ENCODE assay signal across 8 mouse cellular contexts in the genomic region with DNA sequence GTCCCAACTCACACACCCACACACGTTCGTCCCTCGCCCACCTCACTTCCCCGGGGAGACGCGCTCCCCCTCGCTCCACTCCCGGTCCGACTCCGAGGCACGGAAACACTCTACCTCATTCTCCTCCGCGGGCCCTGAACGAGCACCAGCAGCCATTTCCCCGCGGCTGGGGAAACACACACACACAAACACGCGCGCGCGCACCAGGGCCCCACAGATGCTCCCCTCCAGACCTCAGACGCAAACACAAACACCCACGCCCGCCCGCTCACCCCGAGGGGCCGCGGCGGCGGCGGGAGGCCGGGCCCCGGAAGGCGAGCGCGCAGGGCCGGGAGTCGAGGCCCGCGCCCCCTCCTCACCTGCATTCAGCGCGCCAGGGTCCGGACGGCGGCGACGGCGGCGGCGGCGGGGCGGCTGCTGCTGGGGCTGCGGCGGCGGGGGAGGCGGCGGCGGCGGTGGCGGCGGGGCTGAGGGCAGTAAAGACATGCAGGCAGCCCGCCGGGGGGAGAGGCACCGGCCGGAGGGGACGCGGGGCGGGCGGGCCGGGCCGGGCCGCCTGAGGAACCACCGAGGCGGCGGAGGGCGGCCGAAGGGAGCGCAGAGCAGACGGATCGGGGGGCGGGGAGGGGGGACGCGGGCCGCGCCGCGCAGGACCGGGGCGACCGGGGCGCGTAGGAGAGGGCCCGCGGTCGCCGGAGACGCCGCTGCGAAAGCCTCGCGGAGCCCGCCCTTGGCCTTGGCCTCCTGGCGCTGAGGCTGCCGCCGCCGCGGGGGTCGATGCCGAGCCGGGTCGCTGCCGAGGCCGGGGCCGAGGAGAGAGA. TPM values are rescaled to one million over a fixed set of nuclear protein-coding genes. Genes with fewer than 3 reads are reported as not detected.
DNase-seq lines count a peak whose midpoint lies in the region; ATAC-seq and TF ChIP-seq lines count a peak whose summit lies in the region.

No protein-coding gene starts in this region.

- no peak for TF ChIP-seq CTCF in bone marrow macrophage, adult 2 months (IDR thresholded peaks at IDR 0.05; ENCODE audit: low read depth, low read length)

- no peaks in the 10 kb centered on the region; the same call in 1 of the 2 replicates for H3K9me3 ChIP-seq in forebrain, embryonic 10.5 days
- no peaks in the 10 kb centered on the region for H3K9me3 ChIP-seq in heart, embryonic 15.5 days (replicated peaks)
- H3K9me3 ChIP-seq in liver, embryonic 12.5 days (replicated peaks), result no peaks in the 10 kb centered on the region
- H3K9me3 ChIP-seq in stomach, embryonic 14.5 days (ENCODE audit: control insufficient read depth, low read depth, low read length), result peaks cover 2% of the 10 kb centered on the region; the same call in 1 of the 2 replicates

- peak overlapping the region; percentile 66 for H3K4me2 ChIP-seq in heart, embryonic 15.5 days
- H3K4me2 ChIP-seq in liver, embryonic 12.5 days, result peak overlapping the region; percentile 96
- H3K4me2 ChIP-seq in myocyte (ENCODE audit: low read depth), result no peak overlapping the region
- peak overlapping the region; percentile 82 for H3K4me2 ChIP-seq in stomach, embryonic 14.5 days (replicated peaks; ENCODE audit: low read depth, low read length)

- H3K79me2 ChIP-seq in myocyte (ENCODE audit: control insufficient read depth, insufficient read depth), result peaks cover 47% of the 10 kb centered on the region

- ATAC-seq in heart, embryonic 15.5 days (replicated peaks; ENCODE audit: insufficient number of reproducible peaks, insufficient read depth, low FRiP score, low read depth), result peak; percentile 23
- peak; percentile 58 for ATAC-seq in liver, embryonic 12.5 days
- ATAC-seq in stomach, embryonic 14.5 days (ENCODE audit: insufficient number of reproducible peaks, insufficient read depth, low FRiP score, low read depth), result peak; percentile 38

- H3K4me1 ChIP-seq in bone marrow macrophage, adult 2 months (ENCODE audit: control insufficient read depth, insufficient read depth, low read length), result 0 out of 2 replicates have a peak, but pooled peaks cover 2% of the 10 kb centered on the region
- H3K4me1 ChIP-seq in forebrain, embryonic 10.5 days, result peaks cover 19% of the 10 kb centered on the region
- H3K4me1 ChIP-seq in heart, embryonic 15.5 days (replicated peaks), result peaks cover 11% of the 10 kb centered on the region
- peaks cover 26% of the 10 kb centered on the region for H3K4me1 ChIP-seq in liver, embryonic 12.5 days
- 0 out of 2 replicates have a peak, but pooled peaks cover 16% of the 10 kb centered on the region for H3K4me1 ChIP-seq in stomach, embryonic 14.5 days (ENCODE audit: control insufficient read depth, insufficient read depth, low read length)

- under 1% methylated on average over 101 of the region's 114 CpGs for WGBS in forebrain, embryonic 10.5 days
- under 1% methylated on average over 78 of the region's 114 CpGs for WGBS in heart, embryonic 15.5 days
- WGBS in liver, embryonic 12.5 days (ENCODE audit: insufficient replicate concordance), result 1% methylated on average over 80 of the region's 114 CpGs
- WGBS in stomach, embryonic 14.5 days, result under 1% methylated on average over 85 of the region's 114 CpGs

- no peak for TF ChIP-seq POLR2A in bone marrow macrophage, adult 2 months (IDR thresholded peaks at IDR 0.05; ENCODE audit: borderline replicate concordance, low read depth, low read length)
- TF ChIP-seq POLR2A in myocyte (IDR thresholded peaks at IDR 0.05; ENCODE audit: insufficient read length, low read depth), result no peak

- no peaks in the 10 kb centered on the region for H3K27me3 ChIP-seq in forebrain, embryonic 10.5 days (ENCODE audit: poor library complexity, severe bottlenecking)
- no peaks in the 10 kb centered on the region for H3K27me3 ChIP-seq in heart, embryonic 15.5 days
- no peaks in the 10 kb centered on the region for H3K27me3 ChIP-seq in liver, embryonic 12.5 days (replicated peaks)
- H3K27me3 ChIP-seq in myocyte (ENCODE audit: control insufficient read depth, insufficient read depth, insufficient read length), result no peaks in the 10 kb centered on the region
- no peaks in the 10 kb centered on the region for H3K27me3 ChIP-seq in stomach, embryonic 14.5 days (ENCODE audit: control insufficient read depth, insufficient read depth, low read length)

- H3K36me3 ChIP-seq in forebrain, embryonic 10.5 days (replicated peaks), result no peaks in the 10 kb centered on the region
- H3K36me3 ChIP-seq in heart, embryonic 15.5 days, result no peaks in the 10 kb centered on the region
- no peaks in the 10 kb centered on the region for H3K36me3 ChIP-seq in liver, embryonic 12.5 days
- no peaks in the 10 kb centered on the region for H3K36me3 ChIP-seq in myocyte (ENCODE audit: control insufficient read depth, insufficient read depth)
- no peaks in the 10 kb centered on the region for H3K36me3 ChIP-seq in stomach, embryonic 14.5 days (ENCODE audit: control insufficient read depth, insufficient read depth, low read length)

- H3ac ChIP-seq in myocyte (ENCODE audit: control insufficient read depth, insufficient read length), result peak overlapping the region; percentile 100

- peak overlapping the region; percentile 93 for H3K27ac ChIP-seq in bone marrow macrophage, adult 2 months (ENCODE audit: insufficient read depth, low read depth, low read length)
- H3K27ac ChIP-seq in forebrain, embryonic 10.5 days, result peak overlapping the region; percentile 99
- H3K27ac ChIP-seq in heart, embryonic 15.5 days, result peak overlapping the region; percentile 100
- peak overlapping the region; percentile 98 for H3K27ac ChIP-seq in liver, embryonic 12.5 days
- peak overlapping the region; percentile 99 for H3K27ac ChIP-seq in stomach, embryonic 14.5 days (ENCODE audit: low read length)

- DNase-seq in CD4-positive helper T cell, adult 2 months (ENCODE audit: low read depth, low spot score), result peak; percentile 85
- peak; percentile 66 for DNase-seq in forebrain, embryonic 10.5 days (ENCODE audit: extremely low spot score, low spot score)
- peak; percentile 68 for DNase-seq in kidney, postnatal 14 days

- H3K9ac ChIP-seq in heart, embryonic 15.5 days, result peak overlapping the region; percentile 98
- H3K9ac ChIP-seq in liver, embryonic 12.5 days, result peak overlapping the region; percentile 94
- H3K9ac ChIP-seq in stomach, embryonic 14.5 days (replicated peaks; ENCODE audit: low read depth, low read length), result peak overlapping the region; percentile 98

- peak overlapping the region; percentile 74 for H3K4me3 ChIP-seq in bone marrow macrophage, adult 2 months (ENCODE audit: insufficient read depth, low read length)
- peak overlapping the region; percentile 95 for H3K4me3 ChIP-seq in forebrain, embryonic 10.5 days
- peak overlapping the region; percentile 99 for H3K4me3 ChIP-seq in heart, embryonic 15.5 days
- H3K4me3 ChIP-seq in liver, embryonic 12.5 days, result peak overlapping the region; percentile 95
- peak overlapping the region; percentile 75 for H3K4me3 ChIP-seq in myocyte
- peak overlapping the region; percentile 96 for H3K4me3 ChIP-seq in stomach, embryonic 14.5 days (ENCODE audit: low read depth, low read length)

TF ChIP-seq in myocyte, 11 proteins besides CTCF, POLR2A, EP300 and RAD21:
- no peak for TF ChIP-seq MYOD1 (IDR thresholded peaks at IDR 0.05; ENCODE audit: control insufficient read depth in 1 of 3, insufficient read length in 2 of 3, low read depth in 2 of 3)
- TF ChIP-seq SRF (IDR thresholded peaks at IDR 0.05; ENCODE audit: control insufficient read depth, insufficient read length, low read depth), result no peak
- no peak for TF ChIP-seq TCF12 (IDR thresholded peaks at IDR 0.05; ENCODE audit: insufficient read depth, poor library complexity, severe bottlenecking)
- no peak for TF ChIP-seq POLR2AphosphoS2 (IDR thresholded peaks at IDR 0.05; ENCODE audit: insufficient read length, low read depth)
- no peak for TF ChIP-seq USF1 (IDR thresholded peaks at IDR 0.05; ENCODE audit: low read depth)
- TF ChIP-seq MAX (IDR thresholded peaks at IDR 0.05; ENCODE audit: low read depth), result no peak
- TF ChIP-seq CEBPB (IDR thresholded peaks at IDR 0.05; ENCODE audit: insufficient read depth, poor library complexity, severe bottlenecking), result no peak
- no peak for TF ChIP-seq MYOG (IDR thresholded peaks at IDR 0.05; ENCODE audit: control insufficient read depth in 1 of 3, insufficient read depth in 1 of 3, insufficient read length in 2 of 3, low read depth in 2 of 3)
- TF ChIP-seq REST (IDR thresholded peaks at IDR 0.05; ENCODE audit: insufficient read depth, insufficient read length), result no peak
- TF ChIP-seq TCF3 (IDR thresholded peaks at IDR 0.05; ENCODE audit: insufficient read length, low read depth), result no peak
- no peak for TF ChIP-seq E2F4 (IDR thresholded peaks at IDR 0.05; ENCODE audit: insufficient read depth)

RNA-seq across cellular contexts. Expression of gene Cnot6l, which starts 2.2 kb away (rescaled TPM):
- 52.3 and 54.2 TPM in 2 replicates for polyA plus RNA-seq in bone marrow macrophage, adult 2 months (2012; ENCODE audit: insufficient read depth, insufficient read length, missing spikeins)
- polyA plus RNA-seq in forebrain, embryonic 10.5 days (2016; fragmentation: Nextera tagmentation; extraction: Ambion mirVana), result 8.8 and 10.2 TPM in 2 replicates
- 15.5 and 18.6 TPM in 2 replicates for polyA plus RNA-seq in heart, embryonic 15.5 days (2015; fragmentation: Nextera tagmentation; extraction: Ambion mirVana)
- 9.1 and 12.1 TPM in 2 replicates for polyA plus RNA-seq in liver, embryonic 12.5 days (2016; fragmentation: Nextera tagmentation; extraction: Ambion mirVana)
- polyA plus RNA-seq in myocyte (2012; fragmentation: generic; extraction: Trizol), result 26.5 TPM
- 25.5 and 31.8 TPM in 2 replicates for polyA plus RNA-seq in stomach, embryonic 14.5 days (2014; fragmentation: Nextera tagmentation; extraction: Ambion mirVana)

RNA-seq across cellular contexts. Expression of gene Mrpl1, which starts 47.5 kb away (rescaled TPM):
- 13.0 and 15.8 TPM in 2 replicates for polyA plus RNA-seq in bone marrow macrophage, adult 2 months (2012; ENCODE audit: insufficient read depth, insufficient read length, missing spikeins)
- polyA plus RNA-seq in forebrain, embryonic 10.5 days (2016; fragmentation: Nextera tagmentation; extraction: Ambion mirVana), result 22.9 and 23.2 TPM in 2 replicates
- 18.2 and 22.0 TPM in 2 replicates for polyA plus RNA-seq in heart, embryonic 15.5 days (2015; fragmentation: Nextera tagmentation; extraction: Ambion mirVana)
- 22.3 and 23.6 TPM in 2 replicates for polyA plus RNA-seq in liver, embryonic 12.5 days (2016; fragmentation: Nextera tagmentation; extraction: Ambion mirVana)
- polyA plus RNA-seq in myocyte (2012; fragmentation: generic; extraction: Trizol), result 7.5 TPM
- 21.2 and 21.5 TPM in 2 replicates for polyA plus RNA-seq in stomach, embryonic 14.5 days (2014; fragmentation: Nextera tagmentation; extraction: Ambion mirVana)

Comparison
In these comparisons a context has a peak if more than half of its experiments do, and no peak if none do; other contexts are left out.
1. Peak in every context shown above with its lines: DNase-seq, ATAC-seq, H3K4me3 ChIP-seq and H3K27ac ChIP-seq.